Mouse (Mus musculus): ENCODE results near the gene Ctbp1. TPM values are rescaled to one million over a fixed set of nuclear protein-coding genes. Genes with fewer than 3 reads are reported as not detected.
A peak's percentile ranks its signal among the peaks of the same experiment; 100 is the strongest.

Ctbp1 gene
- 100 to 1,000 TPM; 206 to 216 TPM for total RNA-seq (2021)
- long read RNA-seq, experiment 1, transcript Ctbp1-201 (9 exons, 2,279 nt) = major isoform, 109 of 664 reads
- long read RNA-seq, experiment 1, transcript Ctbp1-211 (10 exons, 2,436 nt) = minor isoform, 59 of 664 reads
- long read RNA-seq, experiment 1, partial matches to known transcripts = 30 of 664 reads
- long read RNA-seq, experiment 1, other reads (novel, unspliced or antisense) = 466 of 664 reads
- long read RNA-seq, experiment 2, transcript Ctbp1-206 (8 exons, 2,091 nt) = minor isoform, 6 of 642 reads
- long read RNA-seq, experiment 2, transcript Ctbp1-211 (10 exons, 2,436 nt) = minor isoform, 66 of 642 reads
- long read RNA-seq, experiment 2, transcript Ctbp1-201 (9 exons, 2,279 nt) = major isoform, 112 of 642 reads
- long read RNA-seq, experiment 2, partial matches to known transcripts = 15 of 642 reads
- long read RNA-seq, experiment 2, other reads (novel, unspliced or antisense) = 442 of 642 reads

- DNase-seq = peak; percentile 92
These were observed at the start of gene Ctbp1 for GRCm38 (mm10) chr5:33274953-33275454. Gene Ctbp1 (minus strand): TSS chr5:33274994.

- DNase-seq = no peak
These were observed 49.7 kb upstream of the Ctbp1 start for GRCm38 (mm10) chr5:33324491-33324890.

- no peak for DNase-seq
These were observed 37.4 kb upstream of the Ctbp1 start for GRCm38 (mm10) chr5:33312192-33312591.

GRCm38 (mm10) chr5:33310704-33311462 lies 36.1 kb upstream of the Ctbp1 start:
- no peak for DNase-seq

- no peak for DNase-seq
These were observed 27.0 kb upstream of the Ctbp1 start for GRCm38 (mm10) chr5:33301801-33302200.

- DNase-seq = peak; percentile 13
These were observed 22.4 kb upstream of the Ctbp1 start for GRCm38 (mm10) chr5:33297164-33297563.

GRCm38 (mm10) chr5:33293796-33294430 lies 19.1 kb upstream of the Ctbp1 start:
- no peak for DNase-seq

GRCm38 (mm10) chr5:33283951-33284350 lies 9.2 kb upstream of the Ctbp1 start:
- no peak for DNase-seq

- no peak for DNase-seq
These were observed 6.6 kb upstream of the Ctbp1 start for GRCm38 (mm10) chr5:33281428-33281827.

- DNase-seq = no peak
These were observed 4.2 kb upstream of the Ctbp1 start for GRCm38 (mm10) chr5:33278950-33279349.

- no peak for DNase-seq
These were observed 2.5 kb upstream of the Ctbp1 start for GRCm38 (mm10) chr5:33277286-33277685.

GRCm38 (mm10) chr5:33275754-33276153 lies 960 bp upstream of the Ctbp1 start:
- DNase-seq = no peak

GRCm38 (mm10) chr5:33274085-33274952 lies 475 bp downstream of the Ctbp1 start:
- peak; percentile 91 for DNase-seq

- no peak for DNase-seq
These were observed 1.1 kb downstream of the Ctbp1 start for GRCm38 (mm10) chr5:33273777-33274084.

GRCm38 (mm10) chr5:33272845-33273776 lies 1.7 kb downstream of the Ctbp1 start:
- DNase-seq = no peak

- no peak for DNase-seq
These were observed 2.6 kb downstream of the Ctbp1 start for GRCm38 (mm10) chr5:33272146-33272545.

- DNase-seq = peak; percentile 88
These were observed 4.2 kb downstream of the Ctbp1 start for GRCm38 (mm10) chr5:33270568-33270967.

GRCm38 (mm10) chr5:33254416-33254815 lies 20.4 kb downstream of the Ctbp1 start:
- DNase-seq = no peak

- no peak for DNase-seq
These were observed 26.6 kb downstream of the Ctbp1 start for GRCm38 (mm10) chr5:33248186-33248585.

GRCm38 (mm10) chr5:33247387-33247786 lies 27.4 kb downstream of the Ctbp1 start:
- DNase-seq = peak; percentile 50

GRCm38 (mm10) chr5:33245701-33246100 lies 29.1 kb downstream of the Ctbp1 start:
- DNase-seq = peak; percentile 84

Data from gastrocnemius, postnatal 10 days (tissue).